Mouse (Mus musculus) gastrocnemius, postnatal 36 days (tissue): ENCODE measurements at regions not wholly inside any gene's neighbourhood (a gene's known extent, or its start where the extent isn't known, plus 50 kb on each side); places are given as distances from the start of the nearest gene placed in this dataset.

Experiments
- DNase-seq, 2 experiments: peaks; one replicate each; pipeline ENCODE4 v3.0.0; 2022
- intact Hi-C: fragments of 180-260 bp; cut with DNase I; formaldehyde crosslinking; loops from one replicate; pipeline ENCODE4 v1.15.1; 2025

DNA sequence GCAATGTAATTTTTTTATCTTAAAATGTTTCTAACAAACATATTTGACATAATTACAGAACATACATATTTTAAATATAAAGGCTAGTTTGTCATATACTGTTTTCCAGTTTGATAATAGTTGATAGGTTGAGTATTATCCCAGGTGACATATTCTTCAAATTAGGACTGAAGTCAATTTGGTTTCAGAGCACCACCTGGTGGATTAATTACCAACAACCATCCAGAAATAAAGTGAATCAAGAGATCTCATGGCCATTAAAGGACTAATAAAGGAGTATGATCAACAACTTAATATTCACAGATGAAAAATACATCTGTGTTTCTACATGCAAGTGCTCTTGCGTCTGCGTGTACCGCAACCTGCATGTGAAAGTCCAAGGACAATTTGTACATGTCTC lies 50.3 kb upstream of the Nmu start:
- no peak for DNase-seq
- intact Hi-C loops, result loop anchor here (10.0 kb wide), 3 partner anchors 109 to 549 kb away; partner anchors contain the start of genes Clock and Srd5a3

DNA sequence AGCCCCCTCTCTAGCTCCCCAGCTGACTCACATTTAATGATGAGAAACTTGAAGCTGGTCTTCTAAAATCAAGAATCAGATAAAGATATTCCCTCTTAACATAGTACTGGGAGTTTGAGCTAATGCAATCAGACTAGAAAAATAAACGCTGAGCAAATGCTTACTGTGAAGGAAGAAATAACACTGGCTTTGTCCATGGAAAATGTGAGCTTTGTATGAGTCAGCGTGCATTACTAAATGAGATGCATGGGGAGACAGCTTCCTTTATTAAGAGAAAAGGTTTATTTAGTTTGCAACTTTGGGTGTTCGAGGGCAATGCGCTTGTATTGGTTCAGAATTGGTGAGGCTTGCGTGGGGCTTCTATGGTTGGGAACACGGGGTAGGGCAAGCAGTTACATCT lies 52.7 kb upstream of the Nmu start:
- DNase-seq, result no peak
- intact Hi-C loops, result loop anchor here (10.0 kb wide), 3 partner anchors 111 to 551 kb away; partner anchors contain the start of genes Clock and Srd5a3

DNA sequence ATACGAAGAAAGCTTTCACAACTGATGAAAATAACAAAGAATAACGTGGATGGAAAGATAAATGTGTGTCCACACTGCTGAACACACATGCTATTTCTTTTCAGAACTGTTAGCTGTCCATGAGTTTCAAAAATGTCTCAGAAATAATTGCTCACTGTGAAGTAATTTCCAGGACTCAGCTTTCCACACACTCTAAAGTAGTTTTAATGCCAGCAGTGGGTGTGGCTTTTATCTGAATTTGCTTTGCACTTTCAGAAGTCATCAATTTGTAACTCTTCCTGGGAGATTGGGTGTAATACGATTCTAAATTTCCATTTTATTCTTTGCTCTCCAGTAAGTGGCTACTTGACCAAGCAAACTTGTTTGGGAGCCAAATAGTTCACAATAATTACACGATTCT lies 53.5 kb upstream of the Nmu start:
- no peak for DNase-seq
- intact Hi-C loops, result loop anchor here (10.0 kb wide), 3 partner anchors 112 to 552 kb away; partner anchors contain the start of genes Clock and Srd5a3

GRCm38 (mm10) chr5:76418901-76419823 lies 55.6 kb upstream of the Nmu start:
- intact Hi-C loops, result loop anchor here (10.0 kb wide), 3 partner anchors 114 to 554 kb away; partner anchors contain the start of genes Clock and Srd5a3
- DNase-seq, result no peak

DNA sequence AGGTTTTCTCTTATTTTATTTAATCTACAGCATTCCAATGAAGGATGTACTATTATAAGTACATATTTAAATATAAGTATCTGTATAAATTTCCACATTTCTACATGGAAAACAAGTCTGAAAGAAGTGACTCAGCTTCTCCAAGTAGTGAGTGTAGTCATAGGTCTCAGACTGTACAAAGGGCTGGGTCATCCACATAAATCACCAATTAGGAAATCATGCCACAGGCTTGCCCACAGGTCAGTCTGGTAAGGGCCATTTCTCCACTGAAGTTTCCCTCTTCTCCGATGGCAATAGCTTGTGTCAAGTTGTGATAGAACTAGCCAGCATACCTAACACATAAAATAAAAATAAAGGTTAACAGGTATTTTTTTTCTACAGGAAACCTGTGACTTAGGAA lies 56.3 kb upstream of the Nmu start:
- intact Hi-C loops, result loop anchor here (10.0 kb wide), 3 partner anchors 115 to 555 kb away; partner anchors contain the start of genes Clock and Srd5a3
- DNase-seq, result no peak

DNA sequence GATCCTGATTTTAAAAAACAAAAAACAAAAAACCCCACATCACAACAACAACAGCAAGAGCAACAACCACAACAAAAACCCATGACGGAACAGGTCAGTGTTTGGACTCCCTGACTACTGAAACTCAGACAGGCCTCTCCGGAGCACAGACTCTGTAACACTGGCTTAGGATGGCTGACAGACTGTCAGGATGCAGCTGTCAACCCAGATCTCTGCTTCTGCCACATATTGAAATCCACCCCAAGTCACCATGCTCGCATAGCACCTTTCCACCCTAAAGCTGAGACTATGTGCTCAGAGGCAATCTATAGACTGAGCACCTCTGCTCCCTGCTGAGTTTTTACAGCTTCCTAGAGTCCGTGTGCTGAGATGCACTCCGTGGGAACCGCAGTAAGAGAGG lies 57.0 kb upstream of the Nmu start:
- no peak for DNase-seq
- intact Hi-C loops, result no loop called here

GRCm38 (mm10) chr5:76423593-76423992 lies 60.0 kb upstream of the Nmu start:
- DNase-seq, result no peak
- intact Hi-C loops, result no loop called here

DNA sequence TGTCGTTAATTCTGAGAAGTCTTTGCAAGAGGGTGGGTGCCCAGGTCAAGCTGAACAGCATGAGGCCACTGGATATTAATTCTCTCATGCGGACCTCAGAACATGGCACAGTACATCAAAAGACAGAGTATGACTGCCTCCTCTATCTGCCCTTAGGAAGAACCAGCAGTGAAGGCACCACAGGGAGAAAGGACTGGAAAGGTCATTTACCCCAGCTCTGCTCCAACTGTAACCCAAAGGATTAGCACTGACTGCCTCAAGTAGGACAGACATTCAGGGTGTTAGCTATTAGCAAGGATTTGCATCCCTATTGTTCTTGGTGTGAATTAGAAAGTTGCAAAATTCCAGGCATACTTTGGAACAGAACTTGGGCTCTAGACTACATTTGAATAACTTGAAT lies 58.2 kb upstream of the Gm7271 start:
- DNase-seq, result no peak
- intact Hi-C loops, result no loop called here

GRCm38 (mm10) chr5:76427581-76427980 lies 56.3 kb upstream of the Gm7271 start:
- no peak for DNase-seq
- intact Hi-C loops, result no loop called here

DNA sequence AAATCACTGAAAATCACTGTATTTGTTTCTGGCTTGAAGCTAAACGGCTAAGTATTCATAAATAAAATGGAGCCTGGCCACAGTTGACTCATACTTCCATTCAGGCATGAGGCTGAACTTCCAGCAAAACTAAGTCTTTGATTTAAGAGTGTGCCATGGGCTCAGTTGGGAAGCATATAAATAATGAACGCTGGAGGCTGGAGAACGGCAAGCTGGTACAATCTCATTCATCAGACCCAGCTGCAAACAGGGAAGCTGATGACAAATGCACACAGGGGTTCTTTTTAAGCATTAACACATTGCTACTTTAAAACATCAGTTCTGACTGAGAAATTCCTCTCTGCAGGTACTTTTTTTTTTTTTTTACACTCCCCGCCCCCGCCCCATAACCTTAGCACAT lies 54.4 kb upstream of the Gm7271 start:
- DNase-seq, result no peak
- intact Hi-C loops, result no loop called here

GRCm38 (mm10) chr5:76433623-76434022 lies 50.2 kb upstream of the Gm7271 start:
- no peak for DNase-seq
- intact Hi-C loops, result no loop called here
